Mouse (Mus musculus) heart, adult 2 months (tissue): ENCODE results near the gene Tpsb2.

Source experiments
- CTCF ChIP-seq: fragments of 200-600 bp; IDR thresholded peaks from 2 replicates; pipeline ENCODE4 v1.8.1; 2022; ENCODE audit warnings: antibody characterized with exemption, mild to moderate bottlenecking, moderate library complexity
- POLR2A ChIP-seq: fragments of 200-500 bp; IDR thresholded peaks from 2 replicates; pipeline ENCODE4 v1.6.1; 2011; ENCODE audit warnings: mild to moderate bottlenecking, low read depth, low read length, control low read depth; ENCODE audit not compliant: insufficient read depth

DNA sequence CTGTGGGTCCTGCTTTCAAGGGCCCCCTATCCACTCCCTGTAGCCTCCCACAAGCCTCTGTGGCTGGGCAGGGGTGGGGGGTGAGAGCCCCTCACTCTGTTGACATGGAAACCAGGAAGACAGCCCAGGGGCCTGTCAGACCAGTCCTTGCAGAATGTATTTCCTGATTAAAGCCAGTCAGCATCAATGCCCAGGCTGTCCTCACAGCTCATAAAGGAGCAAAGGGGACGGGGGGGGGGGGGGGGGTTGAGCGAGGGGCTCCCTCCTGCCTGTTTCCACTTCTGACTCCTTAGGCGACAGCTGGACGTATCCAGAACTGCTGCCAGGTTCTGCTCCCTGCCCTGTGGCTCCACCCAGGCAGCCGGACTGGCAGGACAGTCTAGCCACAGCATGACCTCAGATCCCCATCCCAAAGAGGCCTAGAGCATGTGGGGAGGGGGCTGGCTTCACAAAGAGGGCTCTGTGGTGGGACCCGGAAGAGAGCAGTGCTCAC is 49.4 kb downstream of the Tpsb2 start:
- TF ChIP-seq CTCF (no peak), POLR2A (no peak)
